Mouse (Mus musculus) MN1 (cell line): ENCODE results near the gene Tekt4.

Source experiments
- DNase-seq: peaks from one replicate; pipeline ENCODE4 v3.0.0-alpha.2; 2016; ENCODE audit warnings: low spot score

Tekt4 gene

DNA sequence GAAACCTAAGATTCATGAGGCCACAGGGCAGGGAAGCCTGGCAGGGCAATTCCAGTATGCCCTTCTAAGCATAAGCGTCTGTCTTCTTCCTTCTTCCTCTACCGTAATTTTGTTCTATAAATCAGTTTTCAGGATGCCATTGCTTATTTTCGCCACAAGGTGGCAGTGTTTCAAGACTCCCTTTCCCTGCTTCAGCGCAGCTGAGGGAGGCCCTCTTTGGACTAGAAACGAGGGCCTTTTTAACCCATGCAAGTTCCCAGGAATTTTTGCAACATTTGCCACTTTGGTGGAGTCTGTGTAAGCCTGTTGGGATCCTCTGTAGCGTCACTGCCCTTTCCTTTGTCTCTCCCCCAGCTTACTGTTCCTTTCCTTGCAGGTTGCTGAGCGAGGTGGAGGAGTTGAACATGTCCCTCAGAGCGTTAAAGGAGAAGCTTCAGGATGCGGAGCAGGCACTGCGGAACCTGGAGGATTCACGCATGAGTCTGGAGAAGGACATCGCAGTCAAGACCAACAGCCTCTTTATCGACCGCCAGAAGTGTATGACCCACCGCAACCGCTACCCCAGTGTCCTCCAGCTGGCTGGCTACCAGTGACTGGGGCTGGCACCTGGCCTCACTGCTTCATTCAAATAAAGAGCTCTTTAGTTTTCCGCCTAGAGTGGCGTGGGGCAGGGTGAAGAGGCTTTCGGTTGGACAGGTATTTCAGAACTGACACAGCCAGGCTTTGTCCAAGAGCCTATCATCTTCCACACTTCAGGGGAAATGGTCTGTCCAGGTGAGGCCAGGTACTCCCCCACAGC is 21.7 kb downstream of the Tekt4 start:
- peak; percentile 83 for DNase-seq

DNA sequence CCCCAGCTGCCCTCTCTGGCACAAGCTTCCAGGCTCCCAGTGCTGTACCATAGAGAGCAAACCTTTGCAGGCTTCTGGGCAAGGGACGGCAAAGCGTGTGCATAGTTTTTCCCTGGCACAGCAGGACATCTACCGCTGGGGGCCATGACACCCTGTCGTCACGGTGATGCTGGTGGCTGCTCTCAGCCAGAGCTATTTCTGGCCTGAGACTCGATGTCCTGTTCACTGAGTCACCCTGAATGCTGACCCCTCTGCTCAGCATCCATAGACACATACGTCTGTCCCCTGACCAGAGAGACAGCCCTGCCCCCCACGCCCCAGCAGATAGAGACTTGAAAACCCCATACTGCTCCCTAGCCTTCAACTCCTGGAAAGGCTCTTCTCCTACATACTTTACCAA is 25.7 kb downstream of the Tekt4 start:
- DNase-seq, result no peak

DNA sequence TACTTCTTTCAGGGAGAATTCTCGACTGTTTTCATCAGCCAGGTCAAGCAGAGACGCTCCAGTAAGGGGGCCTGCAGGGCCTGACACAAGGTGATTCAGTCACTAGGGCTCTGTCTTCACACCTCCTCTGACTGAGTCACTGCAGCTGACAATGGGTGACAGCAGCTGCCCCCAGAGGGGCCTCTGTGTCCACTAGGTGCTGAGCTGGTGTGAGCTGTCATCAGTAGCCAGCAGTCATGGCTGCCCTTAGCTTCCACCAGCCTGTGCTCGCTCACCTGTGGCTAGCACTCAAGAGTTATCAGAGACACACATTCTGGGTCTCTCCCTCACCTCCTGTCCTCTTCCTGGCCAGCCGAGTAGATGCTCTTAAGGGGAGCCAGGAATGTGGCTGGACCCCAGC is 26.4 kb downstream of the Tekt4 start:
- DNase-seq, result no peak

DNA sequence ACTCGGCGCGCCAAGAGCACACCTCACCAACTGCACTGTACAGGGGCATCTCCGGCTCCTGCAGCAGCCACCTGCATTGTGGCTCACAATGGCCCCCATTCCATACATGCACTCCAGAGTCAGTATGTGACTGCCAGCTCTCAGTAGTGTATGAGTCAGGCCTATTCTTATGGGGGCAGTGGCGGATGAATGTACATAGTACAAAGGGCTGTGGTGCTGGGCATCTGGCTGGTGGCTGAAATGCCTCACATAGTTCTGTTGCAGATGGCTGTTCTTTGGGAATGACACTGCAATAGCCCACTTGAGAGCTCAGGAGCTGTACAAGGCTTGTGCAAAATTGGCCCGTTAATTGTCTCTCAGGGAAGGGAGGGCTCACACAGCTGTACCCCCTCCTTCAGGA is 27.7 kb downstream of the Tekt4 start:
- DNase-seq, result no peak

DNA sequence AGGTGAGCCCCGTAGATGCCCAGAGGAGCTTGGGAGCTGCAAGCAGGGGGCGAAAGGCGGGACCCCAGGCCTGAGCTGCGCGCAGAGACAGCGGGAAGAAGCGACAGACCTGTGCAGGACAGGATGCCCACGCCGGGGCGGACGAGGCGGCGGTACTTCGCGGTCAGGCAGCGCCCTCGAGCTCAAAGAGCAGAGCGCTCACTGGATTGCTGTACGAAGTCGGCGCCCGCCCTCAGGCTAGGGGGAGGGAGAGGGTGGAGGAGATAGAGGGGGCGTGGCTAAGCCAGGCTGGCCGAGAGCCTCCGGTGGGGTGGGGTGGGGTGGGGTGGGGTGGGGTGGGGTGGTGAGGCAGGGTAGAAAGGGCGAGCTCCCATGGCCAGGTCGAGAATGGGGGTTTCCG is 42.6 kb downstream of the Tekt4 start, which contains the start of gene Sstr5:
Gene Sstr5 (minus strand): TSS at position 276 of the 400 bp plus-strand sequence.
- peak; percentile 69 for DNase-seq

DNA sequence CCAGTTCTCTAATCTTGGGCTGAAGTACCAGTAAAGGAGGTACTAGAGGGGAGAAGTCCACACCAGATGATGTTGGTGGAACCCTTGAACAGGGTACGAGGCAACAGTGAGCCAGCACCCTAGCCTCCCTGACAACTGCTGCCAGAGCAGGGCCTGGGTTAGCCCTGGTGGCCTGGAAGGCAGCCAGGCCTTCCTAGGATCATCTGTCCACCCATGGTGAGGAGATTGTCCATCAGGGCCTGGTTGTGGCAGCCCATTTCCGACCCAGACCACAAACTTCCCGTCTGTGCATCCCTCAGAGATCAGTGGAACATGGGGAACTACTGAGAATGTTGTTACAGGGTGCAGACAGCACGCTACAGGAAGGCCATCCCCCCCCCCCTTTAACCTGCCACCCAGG is 48.2 kb downstream of the Tekt4 start:
- peak; percentile 43 for DNase-seq

DNA sequence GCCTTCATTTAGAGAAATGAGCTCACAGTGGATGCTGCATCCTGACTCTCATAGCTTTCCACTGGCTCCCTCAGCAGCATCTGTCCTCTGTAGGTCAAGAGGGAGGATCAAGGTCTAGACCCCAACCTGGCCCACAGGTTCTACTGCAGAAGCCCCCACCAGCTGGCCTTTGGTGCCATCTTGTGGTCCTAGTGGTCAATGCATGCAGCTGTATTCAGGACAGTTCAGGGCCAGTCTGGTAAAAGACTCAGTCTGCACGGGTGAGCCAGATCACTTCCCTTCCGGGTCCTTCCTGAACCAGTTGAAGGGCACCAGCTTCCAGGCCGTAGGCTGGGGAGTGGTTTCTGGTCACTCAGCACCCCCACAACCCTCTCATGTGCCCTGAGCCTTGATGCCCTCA is 53.4 kb downstream of the Tekt4 start:
- DNase-seq, result peak; percentile 86

DNA sequence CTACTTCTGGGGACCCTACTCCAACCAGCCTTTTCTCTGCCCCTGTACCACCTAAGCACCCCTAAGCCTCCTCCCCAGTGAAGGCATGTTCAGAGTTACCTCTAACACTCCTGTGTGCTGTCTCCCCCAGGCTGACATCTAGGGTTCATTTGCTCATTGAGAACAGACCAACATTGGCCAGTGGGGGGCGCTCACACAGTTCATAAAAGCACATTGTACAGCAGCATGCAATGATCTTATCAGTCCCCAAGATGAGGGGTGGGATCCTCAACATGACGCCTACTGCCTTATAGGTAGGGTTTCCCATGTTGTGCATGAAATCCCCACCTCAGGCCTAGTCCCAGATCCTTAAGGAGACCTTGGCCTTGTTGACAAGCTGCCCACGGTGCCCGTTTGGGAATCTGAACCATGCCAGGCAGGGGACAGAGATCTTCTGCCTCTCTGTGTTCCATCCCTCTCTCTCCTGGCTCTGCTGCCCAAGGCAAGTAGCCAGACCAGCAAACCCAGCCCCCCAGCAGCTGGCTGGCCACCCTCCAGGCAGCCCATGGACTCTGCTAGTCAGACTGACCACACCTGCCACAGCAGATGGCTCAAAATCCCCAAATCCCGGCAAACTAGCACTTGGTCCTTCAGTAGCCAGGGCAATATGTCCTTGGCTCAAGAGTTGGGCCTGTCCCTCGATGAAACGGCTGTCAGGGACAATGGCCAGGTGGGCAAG is 54.6 kb downstream of the Tekt4 start:
- peak; percentile 85 for DNase-seq

DNA sequence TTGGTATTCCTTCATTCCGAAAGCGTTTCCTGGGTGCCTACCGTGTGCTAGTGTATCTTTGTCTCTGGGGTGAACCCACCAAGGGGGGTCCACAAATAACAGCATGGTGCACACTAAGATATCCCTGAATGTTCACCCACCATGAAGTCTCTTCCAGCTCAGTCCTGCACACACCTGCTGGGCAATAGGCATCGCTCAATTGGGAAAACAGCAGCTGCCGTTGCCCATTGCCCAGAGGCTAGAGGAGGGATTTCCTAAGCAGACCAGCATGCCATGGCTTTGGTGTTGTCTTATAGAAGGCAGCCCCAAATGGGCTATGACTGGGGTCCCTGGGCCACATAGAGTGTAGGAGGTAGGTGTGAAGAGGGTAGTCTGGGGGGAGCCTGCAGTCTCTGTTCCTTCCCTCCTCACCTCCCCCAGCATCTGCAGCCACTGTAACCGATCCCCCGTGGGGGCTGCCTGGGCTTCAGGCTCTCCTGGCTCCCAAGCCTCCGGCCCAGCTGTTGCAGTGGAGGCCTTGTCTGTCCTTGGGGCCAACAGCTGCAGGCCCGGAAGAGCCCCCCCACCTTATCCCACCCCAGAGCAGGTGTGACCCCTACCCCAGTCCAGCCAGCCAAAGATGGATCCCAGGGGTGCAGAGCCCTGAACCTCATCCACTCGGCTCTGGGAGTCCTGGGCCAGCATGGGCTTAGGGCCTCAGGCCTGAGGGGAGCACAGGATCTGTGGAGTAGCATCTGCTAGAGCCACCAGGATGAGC is 55.8 kb downstream of the Tekt4 start:
- no peak for DNase-seq

DNA sequence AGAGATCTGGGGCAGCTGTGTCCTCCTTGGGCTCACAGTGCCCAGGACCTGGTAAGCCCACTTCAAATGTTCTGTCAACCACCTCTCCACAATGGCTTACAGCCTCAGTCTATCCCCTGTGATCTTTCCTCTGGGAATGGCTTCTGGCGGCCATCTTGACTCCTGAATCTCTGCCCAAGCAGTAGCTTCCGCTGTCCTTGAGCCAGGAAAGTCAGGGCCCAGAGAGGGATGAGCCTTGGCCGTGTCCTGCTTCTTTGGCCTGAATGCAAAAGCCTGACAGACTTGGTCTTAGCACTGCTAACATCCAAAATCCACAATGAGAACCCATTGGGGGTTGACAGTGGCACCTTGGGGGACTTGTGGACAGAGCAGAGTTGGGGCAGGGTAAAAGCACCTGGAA is 57.5 kb downstream of the Tekt4 start:
- DNase-seq, result no peak

DNA sequence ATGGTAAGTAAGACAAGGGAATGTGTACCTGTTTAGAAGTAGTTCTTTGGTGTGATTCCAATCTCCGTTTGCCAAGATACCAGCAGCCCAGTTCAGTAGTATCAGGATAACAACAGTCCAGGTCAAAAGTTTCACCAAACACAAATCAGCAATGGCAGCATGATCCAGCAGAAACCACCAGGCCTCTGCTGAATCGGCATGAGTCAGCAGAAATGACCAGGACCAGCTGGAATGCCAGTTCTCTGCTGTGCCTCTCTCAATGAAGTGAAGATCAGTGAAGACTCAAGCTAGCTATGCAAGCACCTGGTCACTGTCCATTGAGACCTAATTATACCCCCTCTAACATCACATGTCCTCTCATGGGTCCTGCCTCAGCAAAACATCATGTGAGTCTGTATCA is 59.6 kb downstream of the Tekt4 start:
- no peak for DNase-seq

DNA sequence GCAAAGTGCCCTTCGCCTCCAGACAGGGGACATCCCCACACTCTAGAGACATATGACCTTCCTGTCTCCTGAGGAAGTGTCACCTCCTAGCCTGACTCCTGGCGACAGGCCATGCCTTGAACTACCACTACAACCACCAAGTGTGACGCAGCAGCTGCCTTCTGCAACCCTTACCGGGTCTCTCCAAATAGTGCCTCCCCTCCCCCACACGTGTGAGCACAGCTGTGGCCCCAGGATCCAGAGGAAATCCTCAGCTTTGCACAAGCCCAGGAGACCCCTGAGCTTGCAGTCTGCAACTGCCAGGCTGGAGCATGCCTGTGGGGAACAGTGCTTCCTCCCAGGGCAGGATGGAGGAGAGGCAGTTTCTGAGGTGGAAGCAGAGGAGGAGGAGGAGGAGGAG is 61.9 kb downstream of the Tekt4 start:
- no peak for DNase-seq

DNA sequence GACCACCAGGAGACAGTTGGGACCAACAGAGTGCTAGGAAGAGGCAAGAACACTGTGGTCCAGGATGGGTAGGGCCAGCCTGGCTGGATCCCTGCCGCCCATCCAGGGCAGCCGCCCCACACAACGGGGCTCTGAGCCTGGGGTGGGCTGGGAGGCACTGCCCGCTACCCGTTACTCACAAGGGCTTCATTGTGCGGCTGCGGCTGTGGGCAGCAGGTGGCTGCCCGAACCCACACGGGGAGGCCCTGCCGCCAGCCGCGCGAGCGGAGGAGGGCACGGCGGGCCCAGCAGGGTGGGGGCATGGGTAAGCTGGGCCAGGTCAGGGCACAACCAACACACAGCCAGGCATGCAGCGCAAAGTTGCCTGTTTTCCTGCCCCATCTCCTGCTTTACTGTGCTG is 63.7 kb downstream of the Tekt4 start:
- DNase-seq, result no peak

DNA sequence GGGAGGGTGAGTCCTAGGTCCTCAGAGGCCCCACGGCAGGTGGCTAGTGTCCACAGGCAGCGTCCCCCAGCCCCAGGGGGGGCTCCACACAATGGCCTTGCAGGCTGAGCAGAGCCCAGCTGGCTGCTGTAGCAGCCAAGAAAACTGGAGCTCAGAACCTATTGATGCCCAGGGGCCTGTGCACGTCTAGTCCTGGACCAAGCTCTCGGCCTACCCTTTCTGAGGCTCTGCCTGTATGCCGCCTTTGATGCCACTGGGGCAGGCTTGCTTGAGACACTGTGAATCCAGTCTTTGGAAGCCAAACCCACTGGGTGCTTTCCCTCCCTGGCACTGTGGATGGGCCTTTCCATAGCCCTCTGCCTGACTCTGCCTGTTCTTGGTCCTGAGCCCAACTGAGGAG is 65.1 kb downstream of the Tekt4 start:
- no peak for DNase-seq

DNA sequence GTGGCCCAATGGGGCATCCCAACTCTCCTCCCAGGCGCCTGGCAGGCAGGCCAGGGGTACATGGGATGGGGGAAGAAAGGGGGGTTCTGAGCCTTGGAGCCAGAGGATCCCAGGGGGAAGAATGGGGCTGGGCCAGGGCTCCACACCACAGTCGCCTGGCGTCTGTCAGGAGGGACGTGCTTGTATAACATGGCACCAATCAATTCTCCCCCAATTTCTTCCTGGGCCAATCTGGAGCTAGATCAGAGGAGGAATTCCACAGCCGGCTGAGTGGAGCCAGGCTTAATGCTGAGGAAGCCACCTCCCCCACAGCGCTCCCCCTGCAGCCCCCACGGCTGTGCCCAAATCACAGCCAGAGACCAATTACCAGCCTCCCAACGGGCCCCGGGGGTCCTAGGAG is 66.1 kb downstream of the Tekt4 start:
- DNase-seq, result no peak

DNA sequence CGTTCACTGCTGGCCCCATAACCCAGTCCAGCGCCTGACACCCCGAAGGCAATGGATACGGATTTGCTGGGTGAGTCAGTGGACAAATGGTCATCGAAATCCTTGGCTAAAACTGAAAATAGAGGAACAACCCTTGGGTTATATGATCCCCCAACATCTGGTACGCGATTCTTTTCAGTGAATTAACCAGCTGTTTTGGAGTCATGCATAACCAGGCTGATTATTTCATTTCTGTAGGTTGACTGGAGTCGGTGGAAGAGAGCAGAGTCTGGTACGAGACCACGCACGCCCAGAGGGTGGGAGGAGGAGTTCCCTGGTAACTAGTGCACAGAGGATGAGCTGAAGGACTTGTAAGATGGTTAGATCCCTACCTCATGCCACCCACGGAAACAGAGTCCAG is 67.7 kb downstream of the Tekt4 start:
- no peak for DNase-seq
